Mouse (Mus musculus): Measurements from ENCODE around the gene C9.

C9 gene

GRCm38 (mm10) chr15:6483561-6483960, 38.4 kb downstream of the C9 start:
- DNase-seq (ENCODE audit: low spot score in 2 of 2): no peak

- DNase-seq (ENCODE audit: low spot score in 2 of 2): no peak
Observed at GRCm38 (mm10) chr15:6492386-6492785, 47.3 kb downstream of the C9 start.

- DNase-seq (ENCODE audit: low spot score in 2 of 2): no peak
Observed at GRCm38 (mm10) chr15:6498396-6499070, 53.4 kb downstream of the C9 start.

GRCm38 (mm10) chr15:6500787-6501186, 55.7 kb downstream of the C9 start:
- no peak for DNase-seq (ENCODE audit: low spot score in 2 of 2)

GRCm38 (mm10) chr15:6517525-6517924, 72.4 kb downstream of the C9 start:
- no peak for DNase-seq (ENCODE audit: low spot score in 2 of 2)

GRCm38 (mm10) chr15:6519417-6520255, 74.5 kb downstream of the C9 start:
- no peak for DNase-seq (ENCODE audit: low spot score in 2 of 2)

GRCm38 (mm10) chr15:6520505-6521155, 75.5 kb downstream of the C9 start:
- no peak for DNase-seq (ENCODE audit: low spot score in 2 of 2)

- no peak for DNase-seq (ENCODE audit: low spot score in 2 of 2)
Observed at GRCm38 (mm10) chr15:6522653-6523167, 77.6 kb downstream of the C9 start, which contains the start of gene Fyb. Gene Fyb, plus strand, starts transcription at chr15:6522853.

- no peak for DNase-seq (ENCODE audit: low spot score in 2 of 2)
Observed at GRCm38 (mm10) chr15:6524801-6525200, 79.7 kb downstream of the C9 start.

- no peak for DNase-seq (ENCODE audit: low spot score in 2 of 2)
Observed at GRCm38 (mm10) chr15:6525386-6525785, 80.3 kb downstream of the C9 start.

GRCm38 (mm10) chr15:6533858-6534343, 88.8 kb downstream of the C9 start:
- no peak for DNase-seq (ENCODE audit: low spot score in 2 of 2)

- no peak for DNase-seq (ENCODE audit: low spot score in 2 of 2)
Observed at GRCm38 (mm10) chr15:6534592-6534991, 89.5 kb downstream of the C9 start.

GRCm38 (mm10) chr15:6539639-6540338, 94.7 kb downstream of the C9 start:
- DNase-seq (ENCODE audit: low spot score in 2 of 2): no peak
